Mouse (Mus musculus): ENCODE measurements around the gene Tex26. TPM values are rescaled to one million over a fixed set of nuclear protein-coding genes. Genes with fewer than 3 reads are reported as not detected.

Gene Tex26
- polyA plus RNA-seq (2012; rRNA removed) = not detected in 2 replicates

- H3K4me1 ChIP-seq (ENCODE audit: control insufficient read depth, insufficient read depth, insufficient read length, low read length) = peaks cover 3% of the 10 kb centered on the region
- no peaks in the 10 kb centered on the region for H3K36me3 ChIP-seq (ENCODE audit: control insufficient read depth, insufficient read depth, low read length)
- no peak for TF ChIP-seq CTCF (IDR thresholded peaks at IDR 0.05; ENCODE audit: extremely low read depth, insufficient read length, insufficient replicate concordance, low read depth, low read length)
- no peak for TF ChIP-seq POLR2A (IDR thresholded peaks at IDR 0.05; ENCODE audit: low read depth, low read length)
- H3K4me3 ChIP-seq (ENCODE audit: low read depth, low read length) = peak within 1 kb of the TSS; percentile 57
- WGBS = 1% methylated on average over 25 of the region's 25 CpGs
- no peak within 1 kb of the TSS for H3K27ac ChIP-seq (ENCODE audit: insufficient read depth, low read depth, low read length)
- H3K27me3 ChIP-seq (ENCODE audit: control insufficient read depth, insufficient read depth, low read length) = peaks cover 4% of the 10 kb centered on the region; the same call in 1 of the 2 replicates
Observed at GRCm38 (mm10) chr5:149439531-149440179, at the start of gene Tex26. TSS of gene Tex26 (plus strand) at chr5:149439660.

- Histone ChIP-seq H3K27ac (ENCODE audit: insufficient read depth, low read depth, low read length) (peak overlapping the region; percentile 43; the same call in 1 of the 2 replicates), H3K4me3 (ENCODE audit: low read depth, low read length) (no peak overlapping the region), H3K27me3 (ENCODE audit: control insufficient read depth, insufficient read depth, low read length) (no peaks in the 10 kb centered on the region), H3K36me3 (ENCODE audit: control insufficient read depth, insufficient read depth, low read length) (no peaks in the 10 kb centered on the region), H3K4me1 (ENCODE audit: control insufficient read depth, insufficient read depth, insufficient read length, low read length) (no peaks in the 10 kb centered on the region)
- WGBS = 31% methylated on average over 18 of the region's 18 CpGs
- TF ChIP-seq CTCF (IDR thresholded peaks at IDR 0.05; ENCODE audit: extremely low read depth, insufficient read length, insufficient replicate concordance, low read depth, low read length) (no peak), POLR2A (IDR thresholded peaks at IDR 0.05; ENCODE audit: low read depth, low read length) (no peak)
Observed at GRCm38 (mm10) chr5:149391574-149392375, 47.7 kb upstream of the Tex26 start.

GRCm38 (mm10) chr5:149392420-149392988 lies 47.0 kb upstream of the Tex26 start:
- 59% methylated on average over 6 of the region's 6 CpGs for WGBS
- no peak overlapping the region for H3K4me3 ChIP-seq (ENCODE audit: low read depth, low read length)
- H3K27ac ChIP-seq (ENCODE audit: insufficient read depth, low read depth, low read length) = peak overlapping the region; percentile 43; the same call in 1 of the 2 replicates
- H3K4me1 ChIP-seq (ENCODE audit: control insufficient read depth, insufficient read depth, insufficient read length, low read length) = no peaks in the 10 kb centered on the region
- H3K27me3 ChIP-seq (ENCODE audit: control insufficient read depth, insufficient read depth, low read length) = no peaks in the 10 kb centered on the region
- no peak; the same call in 1 of the 2 replicates for TF ChIP-seq CTCF (IDR thresholded peaks at IDR 0.05; ENCODE audit: extremely low read depth, insufficient read length, insufficient replicate concordance, low read depth, low read length)
- TF ChIP-seq POLR2A (IDR thresholded peaks at IDR 0.05; ENCODE audit: low read depth, low read length) = no peak
- H3K36me3 ChIP-seq (ENCODE audit: control insufficient read depth, insufficient read depth, low read length) = no peaks in the 10 kb centered on the region

GRCm38 (mm10) chr5:149401446-149401975 lies 37.9 kb upstream of the Tex26 start:
- TF ChIP-seq POLR2A (IDR thresholded peaks at IDR 0.05; ENCODE audit: low read depth, low read length) (no peak), CTCF (IDR thresholded peaks at IDR 0.05; ENCODE audit: extremely low read depth, insufficient read length, insufficient replicate concordance, low read depth, low read length) (no peak)
- 77% methylated on average over 7 of the region's 7 CpGs for WGBS
- Histone ChIP-seq H3K27ac (ENCODE audit: insufficient read depth, low read depth, low read length) (no peak overlapping the region), H3K36me3 (ENCODE audit: control insufficient read depth, insufficient read depth, low read length) (no peaks in the 10 kb centered on the region), H3K4me3 (ENCODE audit: low read depth, low read length) (no peak overlapping the region), H3K4me1 (ENCODE audit: control insufficient read depth, insufficient read depth, insufficient read length, low read length) (no peaks in the 10 kb centered on the region), H3K27me3 (ENCODE audit: control insufficient read depth, insufficient read depth, low read length) (no peaks in the 10 kb centered on the region)

GRCm38 (mm10) chr5:149402029-149402428 lies 37.4 kb upstream of the Tex26 start:
- Histone ChIP-seq H3K4me1 (ENCODE audit: control insufficient read depth, insufficient read depth, insufficient read length, low read length) (no peaks in the 10 kb centered on the region), H3K27me3 (ENCODE audit: control insufficient read depth, insufficient read depth, low read length) (no peaks in the 10 kb centered on the region), H3K27ac (ENCODE audit: insufficient read depth, low read depth, low read length) (no peak overlapping the region), H3K36me3 (ENCODE audit: control insufficient read depth, insufficient read depth, low read length) (no peaks in the 10 kb centered on the region), H3K4me3 (ENCODE audit: low read depth, low read length) (no peak overlapping the region)
- 49% methylated on average over 10 of the region's 10 CpGs for WGBS
- TF ChIP-seq POLR2A (IDR thresholded peaks at IDR 0.05; ENCODE audit: low read depth, low read length) (no peak), CTCF (IDR thresholded peaks at IDR 0.05; ENCODE audit: extremely low read depth, insufficient read length, insufficient replicate concordance, low read depth, low read length) (no peak)

GRCm38 (mm10) chr5:149403386-149403785 lies 36.1 kb upstream of the Tex26 start:
- H3K27me3 ChIP-seq (ENCODE audit: control insufficient read depth, insufficient read depth, low read length) = no peaks in the 10 kb centered on the region
- no peak overlapping the region for H3K4me3 ChIP-seq (ENCODE audit: low read depth, low read length)
- no peaks in the 10 kb centered on the region for H3K4me1 ChIP-seq (ENCODE audit: control insufficient read depth, insufficient read depth, insufficient read length, low read length)
- no peaks in the 10 kb centered on the region for H3K36me3 ChIP-seq (ENCODE audit: control insufficient read depth, insufficient read depth, low read length)
- WGBS = 71% methylated on average over 5 of the region's 5 CpGs
- TF ChIP-seq POLR2A (IDR thresholded peaks at IDR 0.05; ENCODE audit: low read depth, low read length) (no peak), CTCF (IDR thresholded peaks at IDR 0.05; ENCODE audit: extremely low read depth, insufficient read length, insufficient replicate concordance, low read depth, low read length) (no peak)
- no peak overlapping the region for H3K27ac ChIP-seq (ENCODE audit: insufficient read depth, low read depth, low read length)
